Mouse (Mus musculus): ENCODE results near the gene Tarbp2. TPM values are rescaled to one million over a fixed set of nuclear protein-coding genes. Genes with fewer than 3 reads are reported as not detected.

The Tarbp2 gene
- polyA plus RNA-seq, 1 experiment from 2014 or later, result 88.1 TPM

Other genes with a start within 250 kb of the Tarbp2 start
- gene Gm9918, start 247.6 kb upstream of the Tarbp2 start, polyA plus RNA-seq (2015; fragmentation: Nextera tagmentation; extraction: Ambion mirVana), result 0.11 and 0.12 TPM in 2 replicates
- 43.8 and 49.4 TPM in 2 replicates for gene Mfsd5, start 238.7 kb upstream of the Tarbp2 start, polyA plus RNA-seq (2015; fragmentation: Nextera tagmentation; extraction: Ambion mirVana)
- 18.2 and 21.1 TPM in 2 replicates for gene Espl1, start 221.9 kb upstream of the Tarbp2 start, polyA plus RNA-seq (2015; fragmentation: Nextera tagmentation; extraction: Ambion mirVana)
- gene Pfdn5, start 192.1 kb upstream of the Tarbp2 start, polyA plus RNA-seq (2015; fragmentation: Nextera tagmentation; extraction: Ambion mirVana), result 274 and 277 TPM in 2 replicates
- gene Myg1, start 186.5 kb upstream of the Tarbp2 start, polyA plus RNA-seq (2015; fragmentation: Nextera tagmentation; extraction: Ambion mirVana), result 56.6 and 67.9 TPM in 2 replicates
- 49.3 and 55.6 TPM in 2 replicates for gene Aaas, start 167.4 kb upstream of the Tarbp2 start, polyA plus RNA-seq (2015; fragmentation: Nextera tagmentation; extraction: Ambion mirVana)
- 0.11 and 0.20 TPM in 2 replicates for gene Sp7, start 151.0 kb upstream of the Tarbp2 start, polyA plus RNA-seq (2015; fragmentation: Nextera tagmentation; extraction: Ambion mirVana)
- gene Sp1, start 112.0 kb upstream of the Tarbp2 start, polyA plus RNA-seq (2015; fragmentation: Nextera tagmentation; extraction: Ambion mirVana), result 5.0 and 5.5 TPM in 2 replicates
- 6.6 and 7.6 TPM in 2 replicates for gene Amhr2, start 72.8 kb upstream of the Tarbp2 start, polyA plus RNA-seq (2015; fragmentation: Nextera tagmentation; extraction: Ambion mirVana)
- gene Prr13, start 59.2 kb upstream of the Tarbp2 start, polyA plus RNA-seq (2015; fragmentation: Nextera tagmentation; extraction: Ambion mirVana), result 86.7 and 92.2 TPM in 2 replicates
- gene Pcbp2, start 47.7 kb upstream of the Tarbp2 start, polyA plus RNA-seq (2015; fragmentation: Nextera tagmentation; extraction: Ambion mirVana), result 136 and 140 TPM in 2 replicates
- 4.1 TPM in 1 of 2 replicates, not detected in the other for gene Gm10337, start 14.5 kb upstream of the Tarbp2 start, polyA plus RNA-seq (2015; fragmentation: Nextera tagmentation; extraction: Ambion mirVana)
- gene Map3k12, start 1.1 kb upstream of the Tarbp2 start, polyA plus RNA-seq (2015; fragmentation: Nextera tagmentation; extraction: Ambion mirVana), result 10.3 and 11.3 TPM in 2 replicates
- gene Npff, start 6.8 kb downstream of the Tarbp2 start, polyA plus RNA-seq (2015; fragmentation: Nextera tagmentation; extraction: Ambion mirVana), result 2.1 and 2.6 TPM in 2 replicates
- gene Gm28047, start 106.9 kb downstream of the Tarbp2 start, polyA plus RNA-seq (2015; fragmentation: Nextera tagmentation; extraction: Ambion mirVana), result not detected in 2 replicates
- gene Atf7, start 107.3 kb downstream of the Tarbp2 start, polyA plus RNA-seq (2015; fragmentation: Nextera tagmentation; extraction: Ambion mirVana), result 27.7 and 31.3 TPM in 2 replicates
- 62.2 and 66.0 TPM in 2 replicates for gene Atp5g2, start 154.2 kb downstream of the Tarbp2 start, polyA plus RNA-seq (2015; fragmentation: Nextera tagmentation; extraction: Ambion mirVana)
- gene Calcoco1, start 204.0 kb downstream of the Tarbp2 start, polyA plus RNA-seq (2015; fragmentation: Nextera tagmentation; extraction: Ambion mirVana), result 84.4 and 85.7 TPM in 2 replicates